In the genomic region with DNA sequence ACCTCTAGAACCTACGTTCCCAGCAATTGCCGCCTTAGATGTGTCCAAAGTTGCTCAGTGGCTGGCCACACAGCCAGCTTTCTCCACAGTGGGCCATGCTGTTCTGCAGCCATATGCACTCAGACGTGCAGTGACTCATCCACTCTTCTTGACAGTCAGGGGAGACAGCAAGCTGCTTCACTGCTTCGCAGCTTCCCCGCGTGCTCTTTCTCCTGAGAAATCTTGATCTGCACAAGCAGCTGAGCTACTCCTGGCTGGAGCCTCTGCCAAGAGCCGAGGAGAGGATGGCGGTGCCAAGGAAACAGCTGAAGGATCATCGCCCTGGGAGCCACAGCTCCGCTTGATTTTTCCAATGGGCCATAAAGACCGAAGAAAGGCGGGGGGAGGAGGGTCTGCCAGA, we compare ENCODE assay signal across 9 mouse cellular contexts.
DNase-seq lines count a peak whose midpoint lies in the region; ATAC-seq lines count a peak whose summit lies in the region.
"Had no signal": no experiment of that assay in that cellular context is flagged by ENCODE, and none has a peak within 500 bp of the region (broad histone marks: within the 10 kb centered on the region; RNA-seq: fewer than 3 reads in every experiment).

No protein-coding gene starts in this region.

- H3K9ac ChIP-seq in forebrain, embryonic 16.5 days (replicated peaks; ENCODE audit: low read depth, low read length): no peak overlapping the region
- no peak overlapping the region for H3K9ac ChIP-seq in forebrain, embryonic 13.5 days
- H3K9ac ChIP-seq: limb, embryonic 12.5 days had no signal

- no peak overlapping the region; the same call in 1 of the 2 replicates for H3K27ac ChIP-seq in forebrain, embryonic 16.5 days (ENCODE audit: low read length)
- no peak overlapping the region for H3K27ac ChIP-seq in forebrain, embryonic 13.5 days
- H3K27ac ChIP-seq: limb, embryonic 12.5 days had no signal

- DNase-seq in NIH3T3 (ENCODE audit: low read depth): peak; percentile 25
- DNase-seq in gastrocnemius, postnatal 10 days: peak; percentile 63
- peak; percentile 90 for DNase-seq in left cerebral cortex, postnatal 4 days
- no peak for DNase-seq in lung, postnatal 25 days (ENCODE audit: low spot score)
- DNase-seq in kidney, postnatal 10 days: no peak
- DNase-seq in heart, postnatal 4 days: no peak

- peaks cover 7% of the 10 kb centered on the region for H3K4me1 ChIP-seq in forebrain, embryonic 16.5 days (replicated peaks; ENCODE audit: control insufficient read depth, insufficient read depth, low read length)
- H3K4me1 ChIP-seq in forebrain, embryonic 13.5 days: no peaks in the 10 kb centered on the region

- peaks cover 46% of the 10 kb centered on the region for H3K27me3 ChIP-seq in forebrain, embryonic 16.5 days (replicated peaks; ENCODE audit: control insufficient read depth, insufficient read depth, low read length)
- peaks cover 95% of the 10 kb centered on the region for H3K27me3 ChIP-seq in forebrain, embryonic 13.5 days

- no peaks in the 10 kb centered on the region for H3K36me3 ChIP-seq in forebrain, embryonic 16.5 days (ENCODE audit: control insufficient read depth, insufficient read depth)
- H3K36me3 ChIP-seq in forebrain, embryonic 13.5 days (ENCODE audit: poor library complexity, severe bottlenecking): no peaks in the 10 kb centered on the region
- H3K36me3 ChIP-seq: limb, embryonic 12.5 days had no signal

- no peak overlapping the region for H3K4me3 ChIP-seq in forebrain, embryonic 16.5 days (replicated peaks; ENCODE audit: low read length)
- no peak overlapping the region for H3K4me3 ChIP-seq in forebrain, embryonic 13.5 days
- H3K4me3 ChIP-seq: limb, embryonic 12.5 days had no signal

- peak; percentile 65 for ATAC-seq in forebrain, embryonic 16.5 days
- ATAC-seq in forebrain, embryonic 13.5 days: no peak

- intact Hi-C loops in left cerebral cortex, postnatal 4 days (cut with DNase I): no loop called here

- 53% methylated on average over 12 of the region's 12 CpGs for WGBS in forebrain, embryonic 16.5 days
- 70% methylated on average over 12 of the region's 12 CpGs for WGBS in forebrain, embryonic 13.5 days

- H3K4me2 ChIP-seq in forebrain, embryonic 16.5 days (ENCODE audit: low read length): no peak overlapping the region; the same call in 1 of the 2 replicates
- H3K4me2 ChIP-seq in forebrain, embryonic 13.5 days: no peak overlapping the region
- H3K4me2 ChIP-seq: limb, embryonic 12.5 days had no signal

- no peaks in the 10 kb centered on the region for H3K9me3 ChIP-seq in forebrain, embryonic 16.5 days (ENCODE audit: control insufficient read depth, low read length)
- H3K9me3 ChIP-seq in forebrain, embryonic 13.5 days (replicated peaks): no peaks in the 10 kb centered on the region
- H3K9me3 ChIP-seq: limb, embryonic 12.5 days had no signal

Comparison
In these comparisons a context has a peak if more than half of its experiments do, and no peak if none do; other contexts are left out.
1. DNase-seq: peak in NIH3T3 (single experiment), gastrocnemius, postnatal 10 days (single experiment) and left cerebral cortex, postnatal 4 days (single experiment); none in lung, postnatal 25 days (single experiment), kidney, postnatal 10 days (single experiment) and heart, postnatal 4 days (single experiment).